Mouse (Mus musculus): ENCODE data around the gene Cd164. TPM values are rescaled to one million over a fixed set of nuclear protein-coding genes. Genes with fewer than 3 reads are reported as not detected.

Cd164 gene
- polyA plus RNA-seq, 1 experiment from 2014 or later = 98.8 TPM

DNA sequence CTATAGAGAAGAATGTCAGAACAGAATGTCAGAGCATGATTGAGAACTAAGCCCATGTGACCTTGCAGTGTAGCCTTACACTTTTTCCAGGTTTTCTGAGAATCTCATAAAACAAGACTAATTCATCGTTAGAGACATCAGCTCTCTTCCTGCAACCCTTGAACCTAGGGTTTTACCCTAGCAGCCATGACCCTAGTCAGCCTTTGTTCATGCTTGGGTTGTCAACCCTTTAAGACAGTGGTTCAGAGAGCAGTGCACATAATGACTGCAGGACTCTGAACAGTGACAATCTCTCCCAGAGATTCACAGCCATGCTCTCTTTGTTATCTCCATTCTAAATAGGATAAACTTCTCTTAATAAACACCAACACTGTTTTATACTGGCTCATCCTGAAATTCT, 59.3 kb downstream of the Cd164 start:
- no peaks in the 10 kb centered on the region for H3K9me3 ChIP-seq
- peaks cover 9% of the 10 kb centered on the region; the same call in 1 of the 2 replicates for H3K4me1 ChIP-seq
- no peak for ATAC-seq (ENCODE audit: low FRiP score, low read depth)
- 68% methylated on average over 1 of the region's 1 CpGs for WGBS
- H3K27ac ChIP-seq = no peak overlapping the region
- H3K36me3 ChIP-seq = no peaks in the 10 kb centered on the region
- H3K4me2 ChIP-seq (replicated peaks) = no peak overlapping the region
- no peaks in the 10 kb centered on the region for H3K27me3 ChIP-seq (replicated peaks)
- no peak overlapping the region for H3K4me3 ChIP-seq
- H3K9ac ChIP-seq = no peak overlapping the region

- no peak for ATAC-seq (ENCODE audit: low FRiP score, low read depth)
- Histone ChIP-seq H3K27me3 (replicated peaks) (no peaks in the 10 kb centered on the region), H3K9ac (no peak overlapping the region), H3K36me3 (no peaks in the 10 kb centered on the region), H3K9me3 (no peaks in the 10 kb centered on the region), H3K4me2 (replicated peaks) (no peak overlapping the region), H3K4me1 (peaks cover 9% of the 10 kb centered on the region; the same call in 1 of the 2 replicates), H3K4me3 (no peak overlapping the region), H3K27ac (no peak overlapping the region)
- WGBS = 82% methylated on average over 4 of the region's 4 CpGs
These were observed 61.2 kb downstream of the Cd164 start for GRCm38 (mm10) chr10:41580441-41580840.

Other genes with a start within 250 kb of the Cd164 start
- gene Fig4, start 216.2 kb upstream of the Cd164 start, polyA plus RNA-seq (2016; fragmentation: Nextera tagmentation; extraction: Ambion mirVana) = 25.1 and 29.6 TPM in 2 replicates
- gene Ak9, start 215.4 kb upstream of the Cd164 start, polyA plus RNA-seq (2016; fragmentation: Nextera tagmentation; extraction: Ambion mirVana) = 0.03 and 0.04 TPM in 2 replicates
- 22.4 and 23.3 TPM in 2 replicates for gene Zbtb24, start 69.0 kb upstream of the Cd164 start, polyA plus RNA-seq (2016; fragmentation: Nextera tagmentation; extraction: Ambion mirVana)
- gene Mical1, start 43.1 kb upstream of the Cd164 start, polyA plus RNA-seq (2016; fragmentation: Nextera tagmentation; extraction: Ambion mirVana) = 44.8 and 47.5 TPM in 2 replicates
- 41.0 and 43.4 TPM in 2 replicates for gene Smpd2, start 29.0 kb upstream of the Cd164 start, polyA plus RNA-seq (2016; fragmentation: Nextera tagmentation; extraction: Ambion mirVana)
- gene Ppil6, start 29.0 kb upstream of the Cd164 start, polyA plus RNA-seq (2016; fragmentation: Nextera tagmentation; extraction: Ambion mirVana) = 0.79 and 1.2 TPM in 2 replicates
- 0.27 and 0.51 TPM in 2 replicates for gene Ccdc162, start 197.2 kb downstream of the Cd164 start, polyA plus RNA-seq (2016; fragmentation: Nextera tagmentation; extraction: Ambion mirVana)